Mouse (Mus musculus) MEL (cell line): ENCODE data around the gene Ndufa7.

Experiments
- CTCF ChIP-seq, 3 experiments: IDR thresholded peaks in 2 of 3; conservative IDR thresholded peaks in 1 of 3; 2 replicates each; pipeline ENCODE4 v1.5.1; 2011 to 2012; ENCODE audit warnings: low read length in 3 of 3, low read depth in 2 of 3, mild to moderate bottlenecking in 2 of 3, improper control_type of control experiment in 1 of 3, inconsistent platforms in 1 of 3, mixed read lengths in 1 of 3, moderate library complexity in 1 of 3; ENCODE audit not compliant: control insufficient read depth in 1 of 3, insufficient read depth in 1 of 3, poor library complexity in 1 of 3, severe bottlenecking in 1 of 3
- E2F4 ChIP-seq: IDR thresholded peaks from 2 replicates; pipeline ENCODE4 v1.6.1; 2011; ENCODE audit warnings: low read depth, low read length, improper control_type of control experiment, borderline replicate concordance
- EP300 ChIP-seq, 2 experiments: IDR thresholded peaks; 2 replicates each; pipeline ENCODE4 v1.6.1; 2011; ENCODE audit warnings: improper control_type of control experiment in 2 of 2, low read length in 2 of 2, low read depth in 1 of 2, mild to moderate bottlenecking in 1 of 2
- GATA1 ChIP-seq: IDR thresholded peaks from 2 replicates; pipeline ENCODE4 v1.6.1; 2011; ENCODE audit warnings: low read depth, low read length, improper control_type of control experiment
- KAT2A ChIP-seq: conservative IDR thresholded peaks from 2 replicates; pipeline ENCODE4 v1.6.1; 2012; ENCODE audit warnings: low read depth, low read length, improper control_type of control experiment, inconsistent platforms
- NELFE ChIP-seq: IDR thresholded peaks from 2 replicates; pipeline ENCODE4 v1.6.1; 2011; ENCODE audit warnings: low read depth, low read length, improper control_type of control experiment
- POLR2A ChIP-seq, 2 experiments: IDR thresholded peaks; 2 replicates each; pipeline ENCODE4 v1.6.1; 2011 to 2012; ENCODE audit warnings: low read length in 2 of 2, mild to moderate bottlenecking in 2 of 2, control low read depth in 1 of 2, improper control_type of control experiment in 1 of 2, low read depth in 1 of 2, moderate library complexity in 1 of 2; ENCODE audit not compliant: control insufficient read depth in 1 of 2, insufficient read depth in 1 of 2, poor library complexity in 1 of 2
- POLR2AphosphoS5 ChIP-seq: IDR thresholded peaks from 2 replicates; pipeline ENCODE4 v1.6.1; 2012; ENCODE audit warnings: low read depth, borderline replicate concordance, mild to moderate bottlenecking, inconsistent platforms, low read length, moderate library complexity, mixed read lengths
- TCF12 ChIP-seq: IDR thresholded peaks from 2 replicates; pipeline ENCODE4 v1.6.1; 2014; ENCODE audit warnings: low read depth, mild to moderate bottlenecking, inconsistent platforms, low read length, improper control_type of control experiment, moderate library complexity
- USF2 ChIP-seq, 2 experiments: IDR thresholded peaks; 2 replicates each; pipeline ENCODE4 v1.6.1; 2011 to 2012; ENCODE audit warnings: improper control_type of control experiment in 2 of 2, low read length in 2 of 2, borderline replicate concordance in 1 of 2, inconsistent platforms in 1 of 2, low read depth in 1 of 2, mild to moderate bottlenecking in 1 of 2; ENCODE audit not compliant: insufficient read depth in 1 of 2

- no peak for TF ChIP-seq POLR2A (IDR thresholded peaks at IDR 0.05; ENCODE audit: control insufficient read depth in 1 of 2, insufficient read depth in 1 of 2, low read depth in 1 of 2, low read length in 2 of 2, poor library complexity in 1 of 2)
- TF ChIP-seq EP300 (IDR thresholded peaks at IDR 0.05; ENCODE audit: low read depth in 1 of 2, low read length in 2 of 2): no peak
- no peak for TF ChIP-seq KAT2A
- TF ChIP-seq E2F4: no peak
- TF ChIP-seq POLR2AphosphoS5: no peak
- no peak for TF ChIP-seq NELFE
- TF ChIP-seq TCF12: no peak
- no peak for TF ChIP-seq GATA1
- no peak for TF ChIP-seq CTCF (IDR thresholded peaks at IDR 0.05 in 2 of 3, conservative IDR thresholded peaks at IDR 0.05 in 1 of 3; ENCODE audit: control insufficient read depth in 1 of 3, insufficient read depth in 1 of 3, low read depth in 2 of 3, low read length in 3 of 3, poor library complexity in 1 of 3, severe bottlenecking in 1 of 3)
- TF ChIP-seq USF2 (IDR thresholded peaks at IDR 0.05; ENCODE audit: borderline replicate concordance in 1 of 2, insufficient read depth in 1 of 2, low read depth in 1 of 2, low read length in 2 of 2): no peak
Measured at GRCm38 (mm10) chr17:33779967-33780295, 44.4 kb upstream of the Ndufa7 start.
